Comparison of ENCODE assay signal across 9 mouse cellular contexts in the genomic region with DNA sequence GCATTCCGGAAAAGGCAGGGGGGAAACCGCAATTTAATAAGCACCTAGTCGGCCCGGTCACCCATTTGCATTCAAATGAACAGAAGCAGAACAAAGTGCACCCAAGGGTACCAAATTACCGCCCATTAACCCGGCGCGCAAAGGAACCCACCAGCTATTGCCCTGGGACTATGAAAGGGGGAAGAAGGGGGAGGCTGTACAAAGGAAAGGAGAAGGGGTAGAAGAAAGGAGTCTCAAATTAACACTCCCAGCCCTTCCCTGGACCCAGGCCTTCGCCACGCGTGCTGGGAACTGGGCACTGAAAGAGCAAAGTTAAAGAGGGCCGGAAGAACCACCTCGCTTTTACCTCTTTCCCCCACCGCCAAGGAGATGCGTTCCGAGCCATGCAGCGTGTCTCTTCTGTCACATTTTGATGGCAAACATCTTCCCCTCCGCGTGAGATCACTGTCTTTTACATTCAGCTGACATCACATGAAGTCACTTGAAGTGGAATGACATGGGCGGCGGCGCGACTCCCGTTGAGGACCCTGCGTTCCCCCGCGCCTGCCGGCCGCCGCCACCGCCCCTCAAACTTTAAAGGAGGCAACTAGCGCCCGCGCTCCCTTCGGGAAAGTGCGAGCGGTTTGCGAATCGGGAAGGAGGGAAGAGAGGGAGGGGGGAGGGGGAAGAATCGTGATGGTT. TPM values are rescaled to one million over a fixed set of nuclear protein-coding genes. Genes with fewer than 3 reads are reported as not detected.
A peak's percentile ranks its signal among the peaks of the same experiment; 100 is the strongest.
DNase-seq lines count a peak whose midpoint lies in the region; ATAC-seq and TF ChIP-seq lines count a peak whose summit lies in the region.
"Had no signal": no experiment of that assay in that cellular context is flagged by ENCODE, and none has a peak within 500 bp of the region (broad histone marks: within the 10 kb centered on the region; RNA-seq: fewer than 3 reads in every experiment).

No protein-coding gene starts in this region.

- TF ChIP-seq CTCF in layer of hippocampus, adult 2 months (conservative IDR thresholded peaks at IDR 0.05), result no peak
- no peak for TF ChIP-seq CTCF in forebrain, postnatal 0 days (IDR thresholded peaks at IDR 0.05; ENCODE audit: low read depth)

- H3K36me3 ChIP-seq in forebrain, postnatal 0 days (ENCODE audit: insufficient read depth), result no peaks in the 10 kb centered on the region
- H3K36me3 ChIP-seq in midbrain, embryonic 15.5 days (replicated peaks), result no peaks in the 10 kb centered on the region
- H3K36me3 ChIP-seq: liver, embryonic 13.5 days had no signal

- H3K27me3 ChIP-seq in forebrain, postnatal 0 days (ENCODE audit: insufficient read depth, low read length), result peaks cover 33% of the 10 kb centered on the region
- peaks cover 73% of the 10 kb centered on the region for H3K27me3 ChIP-seq in midbrain, embryonic 15.5 days (replicated peaks)

- H3K9ac ChIP-seq in forebrain, postnatal 0 days, result peak overlapping the region; percentile 57
- H3K9ac ChIP-seq in midbrain, embryonic 15.5 days, result no peak overlapping the region
- H3K9ac ChIP-seq: liver, embryonic 13.5 days had no signal

- DNase-seq in layer of hippocampus, adult 2 months (ENCODE audit: low spot score in 2 of 2), result peak in 1 of 2 experiments; percentile 29
- DNase-seq in layer of hippocampus, adult 11-12 months (ENCODE audit: low spot score), result no peak
- peak; percentile 46 for DNase-seq in embryo, embryonic 10.5 days (ENCODE audit: low spot score)
- DNase-seq in forebrain, postnatal 0 days, result peak; percentile 68
- no peak for DNase-seq in spleen, postnatal 4 days (ENCODE audit: low spot score in 2 of 2)
- DNase-seq in gastrocnemius, adult 8-10 months (ENCODE audit: low spot score in 2 of 2), result no peak
- DNase-seq in ovary, postnatal 10 days (ENCODE audit: low spot score), result no peak
- DNase-seq: liver, embryonic 13.5 days had no signal

- peak; percentile 25 for ATAC-seq in forebrain, postnatal 0 days
- no peak for ATAC-seq in midbrain, embryonic 15.5 days (replicated peaks)

- no peaks in the 10 kb centered on the region for H3K4me1 ChIP-seq in forebrain, postnatal 0 days (ENCODE audit: insufficient read depth)
- peaks cover 20% of the 10 kb centered on the region for H3K4me1 ChIP-seq in midbrain, embryonic 15.5 days
- H3K4me1 ChIP-seq: liver, embryonic 13.5 days had no signal

- peak overlapping the region; percentile 92 for H3K27ac ChIP-seq in layer of hippocampus, adult 2 months
- peak overlapping the region; percentile 87 for H3K27ac ChIP-seq in forebrain, postnatal 0 days (ENCODE audit: low read depth, low read length)
- H3K27ac ChIP-seq in midbrain, embryonic 15.5 days, result no peak overlapping the region
- H3K27ac ChIP-seq: liver, embryonic 13.5 days had no signal

- H3K4me3 ChIP-seq in layer of hippocampus, adult 2 months, result peak overlapping the region; percentile 61
- H3K4me3 ChIP-seq in forebrain, postnatal 0 days (ENCODE audit: low read depth, low read length), result peak overlapping the region; percentile 42
- H3K4me3 ChIP-seq in midbrain, embryonic 15.5 days, result peak overlapping the region; percentile 12
- H3K4me3 ChIP-seq: liver, embryonic 13.5 days had no signal

- under 1% methylated on average over 40 of the region's 40 CpGs for WGBS in forebrain, postnatal 0 days
- under 1% methylated on average over 40 of the region's 40 CpGs for WGBS in midbrain, embryonic 15.5 days

- H3K9me3 ChIP-seq in forebrain, postnatal 0 days (ENCODE audit: low read length), result no peaks in the 10 kb centered on the region
- no peaks in the 10 kb centered on the region for H3K9me3 ChIP-seq in midbrain, embryonic 15.5 days
- H3K9me3 ChIP-seq: liver, embryonic 13.5 days had no signal

- peak overlapping the region; percentile 56 for H3K4me2 ChIP-seq in forebrain, postnatal 0 days (ENCODE audit: low read depth)
- peak overlapping the region; percentile 11 for H3K4me2 ChIP-seq in midbrain, embryonic 15.5 days
- H3K4me2 ChIP-seq: liver, embryonic 13.5 days had no signal

RNA-seq across cellular contexts. Expression of a gene that starts 2.6 kb away (rescaled TPM):
- total RNA-seq in layer of hippocampus, adult 2 months (2021), result 10 to 100 TPM; 40.4 to 46.2 TPM
- 26.8 and 27.5 TPM in 2 replicates for total RNA-seq in forebrain, postnatal 0 days (2014; rRNA removed)
- 40.7 and 42.2 TPM in 2 replicates for polyA plus RNA-seq in forebrain, postnatal 0 days (2015; fragmentation: Nextera tagmentation; extraction: Ambion mirVana)
- 4.1 and 4.2 TPM in 2 replicates for polyA plus RNA-seq in midbrain, embryonic 15.5 days (2015; fragmentation: Nextera tagmentation; extraction: Ambion mirVana)
- total RNA-seq in gastrocnemius, adult 8-10 months (2022), result not detected
- polyA plus RNA-seq: liver, embryonic 13.5 days had no signal

Comparison
In these comparisons a context has a peak if more than half of its experiments do, and no peak if none do; other contexts are left out.
1. DNase-seq: peak in embryo, embryonic 10.5 days (single experiment) and forebrain, postnatal 0 days (single experiment); none in layer of hippocampus, adult 11-12 months (single experiment), spleen, postnatal 4 days (0 of 2), gastrocnemius, adult 8-10 months (0 of 2) and ovary, postnatal 10 days (single experiment).
2. RNA of a gene that starts 2.6 kb away (total RNA-seq): 40.4 to 46.2 TPM in layer of hippocampus, adult 2 months and 26.8 to 27.5 TPM in forebrain, postnatal 0 days; not detected in gastrocnemius, adult 8-10 months; every median in the first group is over 10 times any median in the second.
3. Peak in every context shown above with its lines, with median percentiles within 50 percentile points of each other: H3K4me3 ChIP-seq.